Mouse (Mus musculus) layer of hippocampus, adult 2 months (tissue): ENCODE data around the gene Tmem164. TPM values are rescaled to one million over a fixed set of nuclear protein-coding genes. Genes with fewer than 3 reads are reported as not detected.

Experiments used
- DNase-seq, 2 experiments: peaks; one replicate each; pipeline ENCODE4 v3.0.0; 2022; ENCODE audit warnings: low spot score in 2 of 2
- H3K27ac ChIP-seq: fragments of 200-600 bp; 2 replicates; pipeline ENCODE4 v1.8.1; 2022
- H3K4me3 ChIP-seq: fragments of 200-600 bp; 2 replicates; pipeline ENCODE4 v1.8.1; 2022; ENCODE audit warnings: mild to moderate bottlenecking
- CTCF ChIP-seq: fragments of 200-600 bp; conservative IDR thresholded peaks from 2 replicates; pipeline ENCODE4 v1.8.1; 2022; ENCODE audit warnings: antibody characterized with exemption, mild to moderate bottlenecking, moderate library complexity
- total RNA-seq, 2 experiments: library from RNA; stranded (reverse); gene quantifications; 2 replicates each; pipeline ENCODE4 v1.2.3; 2021

Gene Tmem164
- total RNA-seq, 2 experiments from 2014 or later = 17.4 to 18.6 TPM

GRCm38 (mm10) chrX:142698212-142698611, 17.0 kb downstream of the Tmem164 start:
- TF ChIP-seq CTCF = no peak
- no peak overlapping the region for H3K4me3 ChIP-seq
- H3K27ac ChIP-seq = no peak overlapping the region
- DNase-seq = no peak

- H3K4me3 ChIP-seq = no peak overlapping the region
- TF ChIP-seq CTCF = no peak
- DNase-seq = no peak
- H3K27ac ChIP-seq = no peak overlapping the region
Observed at GRCm38 (mm10) chrX:142702094-142702493, 20.9 kb downstream of the Tmem164 start.

- no peak for TF ChIP-seq CTCF
- Histone ChIP-seq H3K27ac (no peak overlapping the region), H3K4me3 (no peak overlapping the region)
- DNase-seq = no peak
Observed at GRCm38 (mm10) chrX:142702566-142702965, 21.4 kb downstream of the Tmem164 start.

DNA sequence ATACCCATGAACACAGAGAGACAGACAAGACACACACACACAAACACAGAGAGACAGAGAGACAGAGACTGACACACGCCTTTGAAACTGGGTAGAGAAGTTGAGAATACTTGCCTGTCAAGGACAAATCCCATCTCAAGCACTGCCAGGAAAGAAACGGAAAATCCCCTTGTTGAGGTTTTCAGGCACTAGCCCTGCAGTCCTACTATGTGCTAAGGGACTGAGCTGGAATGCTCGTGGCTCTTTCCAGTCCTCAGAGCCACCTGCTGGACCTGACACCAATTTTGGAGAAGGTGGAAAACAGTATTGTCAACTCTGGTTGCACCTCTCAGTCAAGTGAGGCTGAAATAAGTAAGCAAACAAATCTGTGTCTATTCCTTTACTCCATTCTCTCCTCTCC, 22.7 kb downstream of the Tmem164 start:
- no peak for TF ChIP-seq CTCF
- no peak overlapping the region for H3K27ac ChIP-seq
- no peak overlapping the region for H3K4me3 ChIP-seq
- no peak for DNase-seq

DNA sequence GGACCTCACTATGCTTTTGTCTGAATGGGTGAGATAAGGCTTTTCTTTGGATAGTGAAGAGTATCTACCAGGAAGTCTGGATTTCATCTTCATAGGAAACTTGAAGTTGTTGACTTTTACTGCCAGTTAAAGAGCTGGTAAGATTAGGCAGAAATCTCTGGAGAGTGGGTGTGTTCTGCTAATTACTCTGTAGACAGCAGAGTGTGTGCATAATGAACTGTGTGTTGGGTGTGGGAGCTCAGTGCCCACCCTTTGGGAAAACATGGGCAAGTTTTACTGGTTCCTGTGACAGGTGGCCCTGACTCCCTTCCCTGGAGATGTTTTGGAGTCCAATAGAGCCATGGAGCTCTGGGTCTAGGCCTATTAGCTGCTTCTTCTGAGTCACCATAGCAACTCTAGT, 27.1 kb downstream of the Tmem164 start:
- no peak for DNase-seq

GRCm38 (mm10) chrX:142716014-142716413, 34.8 kb downstream of the Tmem164 start:
- no peak for DNase-seq
- no peak overlapping the region for H3K4me3 ChIP-seq
- H3K27ac ChIP-seq = no peak overlapping the region
- TF ChIP-seq CTCF = no peak

More for the DNA sequence above, 27.1 kb downstream of the Tmem164 start:
- no peak overlapping the region for H3K27ac ChIP-seq
- no peak for TF ChIP-seq CTCF
- no peak overlapping the region for H3K4me3 ChIP-seq

- DNase-seq = no peak
- no peak for TF ChIP-seq CTCF
- H3K27ac ChIP-seq = no peak overlapping the region
- no peak overlapping the region for H3K4me3 ChIP-seq
Observed at GRCm38 (mm10) chrX:142717958-142718478, 36.8 kb downstream of the Tmem164 start.

DNA sequence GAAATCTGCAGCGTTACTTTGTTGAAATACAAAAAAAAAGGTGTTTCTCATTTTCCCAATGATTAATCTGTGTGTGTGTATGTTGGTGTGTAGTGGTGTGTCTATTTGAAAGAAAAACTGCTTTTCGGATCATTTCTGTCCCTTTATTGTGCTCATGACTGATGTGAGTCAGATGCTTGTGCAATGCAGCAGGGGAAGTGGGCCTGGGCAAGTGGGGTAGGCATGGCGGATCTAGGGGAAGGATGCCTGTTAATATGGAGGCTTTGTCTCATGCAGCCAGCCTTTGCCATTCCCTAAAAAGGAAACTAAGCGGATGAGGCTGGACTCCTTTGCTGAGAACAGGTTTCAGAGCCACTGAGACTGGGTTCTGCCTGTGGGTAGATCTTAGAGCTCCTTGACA, 37.6 kb downstream of the Tmem164 start:
- no peak for DNase-seq
- Histone ChIP-seq H3K27ac (no peak overlapping the region), H3K4me3 (no peak overlapping the region)
- no peak for TF ChIP-seq CTCF

DNA sequence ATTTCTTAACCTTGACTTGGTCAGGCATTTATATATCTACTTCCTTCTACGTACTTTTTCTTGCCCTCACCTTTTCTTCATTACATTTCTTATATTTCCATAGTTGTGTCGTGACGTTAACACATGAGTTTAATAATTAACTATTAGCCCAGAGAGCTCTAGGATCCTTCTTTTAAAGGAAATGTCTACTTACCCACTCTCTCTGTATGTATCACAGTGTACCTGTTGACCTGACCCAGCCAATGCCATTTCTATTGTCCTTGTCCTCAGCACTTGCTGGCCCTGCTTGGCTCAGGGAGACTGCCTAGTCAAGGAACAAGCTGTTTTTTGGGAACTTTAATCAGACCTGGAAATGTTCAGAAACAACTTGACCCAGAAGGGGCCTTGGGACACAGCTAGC, 40.7 kb downstream of the Tmem164 start:
- no peak for DNase-seq
- TF ChIP-seq CTCF = no peak
- H3K4me3 ChIP-seq = no peak overlapping the region
- H3K27ac ChIP-seq = no peak overlapping the region

- Histone ChIP-seq H3K27ac (no peak overlapping the region), H3K4me3 (no peak overlapping the region)
- no peak for TF ChIP-seq CTCF
- DNase-seq = no peak
Observed at GRCm38 (mm10) chrX:142724203-142724602, 43.0 kb downstream of the Tmem164 start.

GRCm38 (mm10) chrX:142725571-142725970, 44.4 kb downstream of the Tmem164 start:
- DNase-seq = no peak
- TF ChIP-seq CTCF = no peak
- Histone ChIP-seq H3K27ac (no peak overlapping the region), H3K4me3 (no peak overlapping the region)

- Histone ChIP-seq H3K4me3 (no peak overlapping the region), H3K27ac (0 out of 2 replicates have a peak overlapping the region, but pooled peaks have one; percentile 14)
- TF ChIP-seq CTCF = no peak
- DNase-seq = no peak
Observed at GRCm38 (mm10) chrX:142726311-142726710, 45.1 kb downstream of the Tmem164 start.

DNA sequence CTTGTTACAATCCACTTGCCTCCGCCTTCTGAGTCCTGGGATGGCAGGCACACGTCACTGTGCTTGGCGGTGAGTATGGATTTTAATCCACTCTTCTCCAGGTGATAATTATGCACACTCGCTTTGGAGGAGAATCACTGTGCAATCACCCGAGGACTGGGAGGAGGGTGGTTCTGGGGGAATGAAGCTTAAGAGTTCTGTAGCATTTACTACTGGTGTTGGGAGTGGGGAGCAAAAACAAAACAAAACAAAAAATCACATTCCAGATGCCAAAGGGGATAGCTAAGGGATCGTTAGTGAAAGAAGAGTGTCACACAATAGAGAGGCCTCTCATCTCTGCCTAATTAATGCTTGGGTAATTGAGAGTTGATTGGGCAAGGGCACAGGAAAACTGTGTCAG, 46.6 kb downstream of the Tmem164 start:
- peak overlapping the region; percentile 14; the same call in 1 of the 2 replicates for H3K27ac ChIP-seq
- DNase-seq = no peak
- no peak for TF ChIP-seq CTCF

GRCm38 (mm10) chrX:142729040-142729439, 47.8 kb downstream of the Tmem164 start:
- H3K4me3 ChIP-seq = no peak overlapping the region
- no peak for DNase-seq
- no peak for TF ChIP-seq CTCF
- peak overlapping the region; percentile 57; the same call in 1 of the 2 replicates for H3K27ac ChIP-seq

More for the DNA sequence above, 46.6 kb downstream of the Tmem164 start:
- no peak overlapping the region for H3K4me3 ChIP-seq

DNA sequence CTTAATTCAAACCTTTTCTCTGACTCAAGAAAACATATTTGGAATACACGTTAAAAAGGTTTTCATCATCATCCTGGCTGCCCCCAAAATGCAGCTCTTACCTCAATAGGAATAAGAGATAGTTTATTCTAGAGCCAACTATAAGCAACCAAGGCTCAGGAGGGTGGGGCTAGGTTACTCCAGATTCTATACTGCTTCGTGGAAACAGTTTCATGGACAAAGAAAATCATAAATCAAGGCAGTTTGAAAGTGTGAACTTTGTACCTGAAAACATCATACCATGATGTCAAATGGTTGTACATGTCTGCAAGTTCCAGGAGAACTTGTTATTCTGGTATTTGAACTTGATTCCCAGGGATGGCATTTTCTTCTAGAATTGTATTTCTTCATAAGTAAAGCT, 48.3 kb downstream of the Tmem164 start:
- DNase-seq = no peak
- peak overlapping the region; percentile 57; the same call in 1 of the 2 replicates for H3K27ac ChIP-seq
- H3K4me3 ChIP-seq = no peak overlapping the region
- TF ChIP-seq CTCF = no peak
